Mouse (Mus musculus) neural tube, embryonic 15.5 days (tissue): Measurements from ENCODE around the gene Kbtbd13. TPM values are rescaled to one million over a fixed set of nuclear protein-coding genes. Genes with fewer than 3 reads are reported as not detected.
A peak's percentile ranks its signal among the peaks of the same experiment; 100 is the strongest.

Source experiments
- ATAC-seq: fragments of 200-750 bp; cut with Nextera tagmentation; 2 replicates; pipeline ENCODE4 v1.8.0; 2017; ENCODE audit warnings: mild to moderate bottlenecking, moderate TSS enrichment, moderate library complexity; ENCODE audit not compliant: low FRiP score
- H3K27ac ChIP-seq: fragments of 300-500 bp; sonication (generic); replicated peaks from 2 replicates; pipeline ENCODE4 v1.5.1; 2015; ENCODE audit warnings: mild to moderate bottlenecking, inconsistent platforms
- H3K27me3 ChIP-seq: fragments of 300-500 bp; sonication (generic); replicated peaks from 2 replicates; pipeline ENCODE4 v1.6.1; 2015; ENCODE audit warnings: inconsistent platforms
- H3K36me3 ChIP-seq: fragments of 300-500 bp; sonication (generic); 2 replicates; pipeline ENCODE4 v1.6.1; 2015; ENCODE audit warnings: inconsistent platforms
- H3K4me1 ChIP-seq: fragments of 300-500 bp; sonication (generic); 2 replicates; pipeline ENCODE4 v1.6.1; 2015; ENCODE audit warnings: inconsistent platforms
- H3K4me2 ChIP-seq: fragments of 300-500 bp; sonication (generic); 2 replicates; pipeline ENCODE4 v1.6.1; 2015; ENCODE audit warnings: inconsistent platforms, mild to moderate bottlenecking, moderate library complexity
- H3K4me3 ChIP-seq: fragments of 300-500 bp; sonication (generic); replicated peaks from 2 replicates; pipeline ENCODE4 v1.5.1; 2015; ENCODE audit warnings: mild to moderate bottlenecking, inconsistent platforms
- H3K9ac ChIP-seq: fragments of 300-500 bp; sonication (generic); replicated peaks from 2 replicates; pipeline ENCODE4 v1.6.1; 2015; ENCODE audit warnings: mild to moderate bottlenecking, inconsistent platforms
- H3K9me3 ChIP-seq: fragments of 300-500 bp; sonication (generic); replicated peaks from 2 replicates; pipeline ENCODE4 v1.6.1; 2016; ENCODE audit warnings: inconsistent platforms
- WGBS: fragments of 180-500 bp; shearing (Covaris S2); methylation state at CpG from one replicate; pipeline ENCODE4 v1.1.7; 2015; ENCODE audit warnings: mixed read lengths; 5-methylcytosine and 5-hydroxymethylcytosine counted together
- polyA plus RNA-seq: library from polyadenylated mRNA; unstranded; fragments of >200 nt; fragmentation: Nextera tagmentation; extraction: Ambion mirVana; gene quantifications from 2 replicates; pipeline ENCODE4 v1.2.1, GENCODE M21; 2015

Kbtbd13 gene
- polyA plus RNA-seq: 0.51 TPM in 2 replicates

- Histone ChIP-seq H3K27me3 (peaks cover 46% of the 10 kb centered on the region), H3K9me3 (no peaks in the 10 kb centered on the region), H3K4me2 (peak within 1 kb of the TSS; percentile 60), H3K4me3 (peak within 1 kb of the TSS; percentile 42), H3K27ac (no peak within 1 kb of the TSS), H3K36me3 (no peaks in the 10 kb centered on the region), H3K4me1 (peaks cover 10% of the 10 kb centered on the region), H3K9ac (peak within 1 kb of the TSS; percentile 31; the same call in 1 of the 2 replicates)
- ATAC-seq: no peak
- 50% methylated on average over 8 of the region's 8 CpGs for WGBS
Measured at GRCm38 (mm10) chr9:65391613-65391964, at the start of gene Kbtbd13. Kbtbd13 (minus strand) TSS chr9:65391652.

GRCm38 (mm10) chr9:65435671-65436301 lies 44.3 kb upstream of the Kbtbd13 start, which contains the start of gene Mtfmt:
Mtfmt (plus strand) TSS chr9:65435782.
- WGBS: under 1% methylated on average over 54 of the region's 54 CpGs
- Histone ChIP-seq H3K4me2 (peak within 1 kb of the TSS; percentile 71), H3K4me3 (peak within 1 kb of the TSS; percentile 99), H3K36me3 (peaks cover 14% of the 10 kb centered on the region), H3K9me3 (no peaks in the 10 kb centered on the region), H3K4me1 (peaks cover 15% of the 10 kb centered on the region), H3K9ac (peak within 1 kb of the TSS; percentile 96), H3K27ac (peak within 1 kb of the TSS; percentile 69), H3K27me3 (no peaks in the 10 kb centered on the region)
- peak; percentile 93 for ATAC-seq

- 76% methylated on average over 4 of the region's 4 CpGs for WGBS
- H3K4me1 ChIP-seq: peaks cover 15% of the 10 kb centered on the region
- no peak overlapping the region for H3K27ac ChIP-seq
- no peak overlapping the region; the same call in 1 of the 2 replicates for H3K4me3 ChIP-seq
- no peaks in the 10 kb centered on the region for H3K9me3 ChIP-seq
- H3K27me3 ChIP-seq: no peaks in the 10 kb centered on the region
- no peak overlapping the region for H3K9ac ChIP-seq
- peak; percentile 25; the same call in 1 of the 2 replicates for ATAC-seq
- peak overlapping the region; percentile 71; the same call in 1 of the 2 replicates for H3K4me2 ChIP-seq
- H3K36me3 ChIP-seq: peaks cover 9% of the 10 kb centered on the region; the same call in 1 of the 2 replicates
Measured at GRCm38 (mm10) chr9:65435211-65435610, 43.8 kb upstream of the Kbtbd13 start.

GRCm38 (mm10) chr9:65434140-65434539 lies 42.7 kb upstream of the Kbtbd13 start:
- peaks cover 15% of the 10 kb centered on the region for H3K4me1 ChIP-seq
- no peak overlapping the region for H3K27ac ChIP-seq
- H3K9me3 ChIP-seq: no peaks in the 10 kb centered on the region
- no peak overlapping the region for H3K9ac ChIP-seq
- H3K4me3 ChIP-seq: no peak overlapping the region
- no peaks in the 10 kb centered on the region for H3K27me3 ChIP-seq
- WGBS: 72% methylated on average over 5 of the region's 5 CpGs
- 0 out of 2 replicates have a peak, but pooled peaks cover 2% of the 10 kb centered on the region for H3K36me3 ChIP-seq
- H3K4me2 ChIP-seq: no peak overlapping the region
- ATAC-seq: no peak

- no peak overlapping the region for H3K9ac ChIP-seq
- H3K4me1 ChIP-seq: peaks cover 9% of the 10 kb centered on the region
- no peaks in the 10 kb centered on the region for H3K36me3 ChIP-seq
- H3K4me2 ChIP-seq: no peak overlapping the region
- ATAC-seq: no peak
- no peak overlapping the region for H3K27ac ChIP-seq
- no peak overlapping the region for H3K4me3 ChIP-seq
- no peaks in the 10 kb centered on the region for H3K27me3 ChIP-seq
- H3K9me3 ChIP-seq: no peaks in the 10 kb centered on the region
- WGBS: 0% methylated on average over 3 of the region's 3 CpGs
Measured at GRCm38 (mm10) chr9:65432236-65432635, 40.8 kb upstream of the Kbtbd13 start.

GRCm38 (mm10) chr9:65430921-65431320 lies 39.5 kb upstream of the Kbtbd13 start:
- Histone ChIP-seq H3K36me3 (no peaks in the 10 kb centered on the region), H3K9ac (no peak overlapping the region), H3K9me3 (no peaks in the 10 kb centered on the region), H3K27me3 (no peaks in the 10 kb centered on the region), H3K4me2 (no peak overlapping the region), H3K4me3 (no peak overlapping the region), H3K27ac (no peak overlapping the region), H3K4me1 (no peaks in the 10 kb centered on the region)
- ATAC-seq: no peak
- WGBS: 86% methylated on average over 5 of the region's 5 CpGs

GRCm38 (mm10) chr9:65430401-65430800 lies 38.9 kb upstream of the Kbtbd13 start:
- Histone ChIP-seq H3K36me3 (no peaks in the 10 kb centered on the region), H3K9me3 (no peaks in the 10 kb centered on the region), H3K4me2 (no peak overlapping the region), H3K4me3 (no peak overlapping the region), H3K4me1 (no peaks in the 10 kb centered on the region), H3K27ac (no peak overlapping the region), H3K27me3 (no peaks in the 10 kb centered on the region), H3K9ac (no peak overlapping the region)
- no peak for ATAC-seq

- Histone ChIP-seq H3K27me3 (no peaks in the 10 kb centered on the region), H3K4me2 (no peak overlapping the region), H3K4me1 (no peaks in the 10 kb centered on the region), H3K4me3 (no peak overlapping the region), H3K36me3 (no peaks in the 10 kb centered on the region), H3K9me3 (no peaks in the 10 kb centered on the region), H3K9ac (no peak overlapping the region), H3K27ac (no peak overlapping the region)
- 89% methylated on average over 5 of the region's 5 CpGs for WGBS
- no peak for ATAC-seq
Measured at GRCm38 (mm10) chr9:65428003-65428402, 36.6 kb upstream of the Kbtbd13 start.

- WGBS: 82% methylated on average over 2 of the region's 2 CpGs
Measured at GRCm38 (mm10) chr9:65427511-65427910, 36.1 kb upstream of the Kbtbd13 start.

GRCm38 (mm10) chr9:65424393-65424792 lies 32.9 kb upstream of the Kbtbd13 start:
- Histone ChIP-seq H3K36me3 (no peaks in the 10 kb centered on the region), H3K9ac (no peak overlapping the region), H3K27me3 (no peaks in the 10 kb centered on the region), H3K9me3 (no peaks in the 10 kb centered on the region), H3K4me3 (no peak overlapping the region), H3K27ac (no peak overlapping the region), H3K4me2 (no peak overlapping the region), H3K4me1 (no peaks in the 10 kb centered on the region)
- WGBS: 37% methylated on average over 3 of the region's 3 CpGs
- no peak for ATAC-seq

More at GRCm38 (mm10) chr9:65427511-65427910, 36.1 kb upstream of the Kbtbd13 start:
- H3K4me2 ChIP-seq: no peak overlapping the region
- no peaks in the 10 kb centered on the region for H3K36me3 ChIP-seq
- no peak for ATAC-seq
- no peak overlapping the region for H3K4me3 ChIP-seq
- H3K9ac ChIP-seq: no peak overlapping the region
- no peaks in the 10 kb centered on the region for H3K27me3 ChIP-seq
- H3K9me3 ChIP-seq: no peaks in the 10 kb centered on the region
- no peak overlapping the region for H3K27ac ChIP-seq
- no peaks in the 10 kb centered on the region for H3K4me1 ChIP-seq

GRCm38 (mm10) chr9:65422760-65423501 lies 31.5 kb upstream of the Kbtbd13 start, which contains the start of gene Slc51b:
Slc51b (minus strand) TSS chr9:65422955.
- WGBS: 78% methylated on average over 11 of the region's 11 CpGs
- Histone ChIP-seq H3K36me3 (no peaks in the 10 kb centered on the region), H3K27me3 (no peaks in the 10 kb centered on the region), H3K4me2 (no peak within 1 kb of the TSS), H3K9ac (no peak within 1 kb of the TSS), H3K4me1 (no peaks in the 10 kb centered on the region), H3K27ac (no peak within 1 kb of the TSS), H3K4me3 (no peak within 1 kb of the TSS), H3K9me3 (no peaks in the 10 kb centered on the region)
- no peak for ATAC-seq

GRCm38 (mm10) chr9:65419633-65420032 lies 28.2 kb upstream of the Kbtbd13 start:
- Histone ChIP-seq H3K4me3 (no peak overlapping the region), H3K9ac (no peak overlapping the region), H3K36me3 (no peaks in the 10 kb centered on the region), H3K4me1 (no peaks in the 10 kb centered on the region), H3K9me3 (no peaks in the 10 kb centered on the region), H3K27ac (no peak overlapping the region), H3K27me3 (no peaks in the 10 kb centered on the region), H3K4me2 (no peak overlapping the region)
- WGBS: 78% methylated on average over 3 of the region's 3 CpGs
- ATAC-seq: no peak
